Mouse (Mus musculus): ENCODE measurements around the gene Fras1.

The Fras1 gene

DNA sequence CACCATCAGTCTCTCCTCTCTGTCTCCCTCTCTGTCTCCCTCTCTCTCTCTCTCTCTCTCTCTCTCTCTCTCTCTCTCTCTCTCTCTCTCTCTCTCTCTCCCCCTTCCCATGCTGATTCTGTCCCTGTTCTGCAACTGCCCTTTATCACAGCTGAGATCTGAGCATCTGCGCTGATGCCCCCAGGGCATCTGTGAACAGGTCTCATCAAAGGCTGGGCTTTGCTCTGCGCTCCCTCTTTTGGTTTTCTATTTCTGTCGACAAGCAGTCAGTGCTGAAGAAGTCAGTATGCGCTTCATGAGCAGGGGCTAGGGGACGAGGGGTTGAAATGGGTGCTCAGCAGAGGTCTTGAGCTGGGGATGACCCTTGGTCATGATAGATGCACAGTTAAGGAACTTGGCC, 206.2 kb downstream of the Fras1 start:
- DNase-seq (ENCODE audit: low spot score in 2 of 2), result no peak

DNA sequence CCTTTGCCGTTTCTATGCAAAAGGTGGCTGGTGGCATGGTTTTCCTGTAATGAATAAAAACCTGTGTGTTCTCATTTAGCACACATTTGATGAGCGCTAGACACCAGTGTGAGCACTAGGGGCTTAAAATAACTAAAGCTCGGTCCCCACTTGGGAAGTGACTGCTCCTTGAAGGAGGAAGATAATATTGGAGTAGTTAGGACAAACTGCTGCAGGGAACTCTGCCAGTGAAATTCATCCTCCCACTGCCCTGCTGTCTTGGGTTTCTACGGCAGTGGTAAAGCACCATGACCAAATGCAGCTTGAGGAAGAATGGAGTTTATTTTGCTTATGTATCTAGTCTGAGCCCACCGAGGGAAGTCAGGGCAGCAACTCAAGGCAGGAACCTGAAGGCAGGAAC, 211.0 kb downstream of the Fras1 start:
- DNase-seq (ENCODE audit: low spot score in 2 of 2), result no peak

DNA sequence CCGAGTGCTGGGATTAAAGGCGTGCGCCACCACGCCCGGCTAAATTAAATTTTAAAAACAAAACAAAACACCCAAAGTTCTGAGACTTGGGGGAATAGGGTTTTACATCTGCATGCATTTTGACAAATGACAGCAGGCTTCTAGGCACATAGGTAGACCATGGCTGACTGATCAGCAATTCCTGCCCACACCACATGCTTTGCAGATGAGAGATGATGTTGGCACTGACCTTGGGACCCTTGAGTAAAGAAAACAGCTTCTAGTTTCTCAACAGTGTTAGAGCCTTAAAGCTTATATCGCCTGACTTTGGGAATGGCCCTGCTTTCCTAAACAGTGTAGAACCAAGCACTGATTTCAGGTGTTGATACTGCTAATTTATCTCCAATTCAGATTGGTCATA, 216.9 kb downstream of the Fras1 start:
- no peak for DNase-seq (ENCODE audit: low spot score in 2 of 2)

DNA sequence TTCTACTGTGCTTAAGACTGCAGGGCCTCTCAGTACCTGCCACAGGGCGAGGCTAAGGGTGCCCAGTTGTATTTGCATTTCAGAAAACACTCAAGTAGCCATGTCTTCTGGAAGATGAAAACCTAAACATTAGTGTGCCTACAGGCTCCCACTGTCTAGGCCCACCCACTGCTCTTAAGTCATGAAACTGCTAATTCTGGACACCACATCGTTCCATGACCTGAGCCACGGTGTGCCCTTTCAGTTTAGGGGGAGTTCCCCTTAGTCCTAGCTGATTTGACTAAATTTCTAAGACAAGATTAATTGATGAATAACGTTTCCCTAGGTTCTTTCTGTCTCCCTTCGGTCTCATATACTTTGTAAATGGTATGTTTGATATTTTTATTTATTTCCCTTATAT, 222.0 kb downstream of the Fras1 start:
- no peak for DNase-seq (ENCODE audit: low spot score in 2 of 2)

DNA sequence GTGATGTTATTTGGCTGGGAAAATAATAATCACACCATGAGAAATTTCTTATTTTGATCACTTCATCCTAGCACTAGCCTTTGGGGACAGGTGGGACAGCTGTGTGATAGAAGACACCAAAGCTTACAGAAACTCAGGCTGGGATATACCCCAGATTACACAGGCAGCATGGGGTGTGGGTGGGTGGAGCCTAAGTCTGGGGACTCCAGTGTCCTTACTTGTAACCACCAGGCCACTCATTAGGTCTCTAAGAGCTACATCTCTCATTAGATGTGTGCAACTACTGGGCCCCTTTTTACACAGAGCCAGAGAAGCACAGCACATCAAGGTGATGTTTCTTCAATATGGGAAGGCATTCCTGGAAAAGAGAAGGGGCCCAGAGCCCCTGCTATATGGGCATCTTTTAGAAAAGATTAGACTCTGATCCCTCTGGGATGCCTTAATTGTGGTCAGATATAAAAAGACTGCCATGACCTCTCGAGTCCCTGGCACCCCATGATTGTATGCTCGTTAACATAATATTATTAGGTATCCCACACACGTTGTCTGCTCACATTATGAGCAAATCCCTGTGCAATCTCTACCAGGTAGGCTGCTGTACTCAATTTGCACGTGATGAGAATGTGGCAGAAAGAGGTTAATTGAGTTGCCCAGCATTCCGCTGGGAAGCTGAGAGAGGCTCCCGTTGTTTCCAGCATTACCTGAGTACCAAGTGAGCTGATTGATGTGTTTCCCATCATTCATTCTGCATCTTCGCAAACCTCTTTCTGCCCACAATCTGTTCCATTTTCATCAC, 230.4 kb downstream of the Fras1 start:
- DNase-seq (ENCODE audit: low spot score in 2 of 2), result no peak

DNA sequence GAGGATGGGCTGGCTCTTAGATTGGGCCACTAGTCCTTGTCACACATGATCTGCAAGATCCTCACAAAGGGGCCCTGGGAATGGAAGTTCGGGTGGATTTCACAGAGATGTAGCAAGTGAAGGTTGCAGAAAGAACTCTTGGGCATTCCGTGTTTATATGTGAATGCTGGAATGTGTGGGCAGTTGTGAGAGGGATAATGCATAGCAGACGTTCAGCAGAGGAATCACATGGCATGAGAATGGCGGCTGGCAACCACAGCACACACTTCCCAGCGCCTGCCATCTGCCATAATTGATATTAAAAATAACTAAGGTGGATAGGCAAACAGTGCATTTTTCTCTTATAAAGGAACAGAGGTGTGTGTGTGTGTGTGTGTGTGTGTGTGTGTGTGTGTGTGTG, 234.3 kb downstream of the Fras1 start:
- no peak for DNase-seq (ENCODE audit: low spot score in 2 of 2)

DNA sequence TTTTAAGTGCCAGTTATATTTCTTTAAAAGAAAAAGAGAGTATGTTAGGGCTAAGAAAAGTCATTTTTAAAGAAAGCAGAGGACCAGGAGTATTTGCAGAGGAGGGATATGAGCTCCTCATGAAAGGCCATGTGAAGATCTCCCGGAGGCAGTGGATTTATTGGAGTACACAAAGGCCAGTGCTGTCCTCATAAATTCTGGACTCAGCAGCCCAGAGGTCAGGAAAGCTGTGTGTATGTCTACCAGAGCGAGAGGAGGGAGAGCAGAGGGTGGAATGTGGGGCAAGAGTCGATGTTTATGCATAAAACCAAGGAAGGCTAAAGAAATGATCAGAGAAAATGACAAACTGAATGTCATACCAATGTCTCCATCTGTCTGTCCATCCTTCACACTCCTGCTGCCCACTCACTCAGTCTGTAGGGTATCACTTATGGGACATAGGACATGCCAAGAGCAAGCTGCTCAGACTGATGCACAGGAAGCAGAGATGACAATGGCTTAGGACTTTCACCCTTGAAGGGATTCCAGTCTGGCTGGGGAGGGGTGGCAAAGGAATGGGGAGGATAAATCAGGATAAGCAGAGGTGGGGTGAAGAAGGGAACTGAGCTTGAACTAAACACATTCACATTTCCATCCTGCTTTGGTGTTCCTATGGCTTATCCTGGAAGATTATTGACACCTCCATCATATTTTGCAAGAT, 235.0 kb downstream of the Fras1 start:
- DNase-seq (ENCODE audit: low spot score in 2 of 2), result no peak

DNA sequence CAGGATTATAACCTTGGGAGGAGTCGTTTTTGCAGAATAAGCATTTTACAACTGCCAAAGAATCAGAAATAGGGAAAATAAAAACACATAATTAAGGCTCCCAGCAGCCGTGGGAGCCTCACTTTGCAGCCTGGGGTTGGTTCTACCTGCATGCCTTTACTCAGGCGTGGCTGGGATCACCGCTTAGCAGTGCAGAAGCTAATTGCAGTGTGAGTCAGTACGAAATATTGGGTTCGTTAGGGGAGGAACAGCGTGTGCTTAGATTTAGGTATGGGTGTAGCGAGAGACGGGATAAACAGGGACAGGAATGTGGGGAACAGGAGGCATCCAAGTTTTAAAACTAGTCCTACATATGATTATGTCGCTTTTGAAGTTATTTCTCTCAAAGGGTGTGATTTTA, 238.3 kb downstream of the Fras1 start:
- DNase-seq (ENCODE audit: low spot score in 2 of 2), result no peak

DNA sequence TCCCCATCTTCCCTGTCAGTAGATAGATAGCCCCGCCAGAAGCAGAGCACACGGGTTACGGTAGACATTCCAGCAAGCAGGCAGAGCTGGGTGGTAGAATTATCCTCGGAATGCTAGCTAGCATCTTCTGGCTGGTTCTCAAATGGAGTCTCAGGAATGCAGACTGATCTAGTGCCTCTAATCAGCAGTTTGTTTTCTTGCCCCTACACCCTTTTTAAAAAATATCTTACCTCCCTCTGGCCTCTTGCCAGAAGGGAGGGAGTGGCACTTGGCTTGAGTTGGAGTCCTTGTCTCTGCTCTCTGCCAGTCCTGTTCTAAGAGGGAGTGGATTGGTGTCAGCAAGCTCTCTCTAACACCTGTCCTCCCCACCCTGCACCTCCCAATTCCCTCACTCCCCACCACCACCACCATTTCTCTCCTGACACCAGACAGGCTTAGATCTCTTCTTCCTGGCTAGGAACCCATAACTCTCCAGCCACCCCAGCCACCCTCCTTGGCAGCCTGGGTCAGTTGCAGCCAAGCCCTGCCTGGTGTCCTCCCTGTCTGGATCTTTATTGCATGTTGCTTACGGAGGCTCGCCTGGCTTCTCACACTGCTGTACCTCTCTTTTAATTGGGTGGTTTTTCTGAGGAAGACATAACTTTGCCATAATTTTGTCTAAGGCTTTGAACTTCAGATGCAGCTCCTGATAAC, 243.3 kb downstream of the Fras1 start:
- peak; percentile 11 to 16 for DNase-seq (ENCODE audit: low spot score in 2 of 2)

DNA sequence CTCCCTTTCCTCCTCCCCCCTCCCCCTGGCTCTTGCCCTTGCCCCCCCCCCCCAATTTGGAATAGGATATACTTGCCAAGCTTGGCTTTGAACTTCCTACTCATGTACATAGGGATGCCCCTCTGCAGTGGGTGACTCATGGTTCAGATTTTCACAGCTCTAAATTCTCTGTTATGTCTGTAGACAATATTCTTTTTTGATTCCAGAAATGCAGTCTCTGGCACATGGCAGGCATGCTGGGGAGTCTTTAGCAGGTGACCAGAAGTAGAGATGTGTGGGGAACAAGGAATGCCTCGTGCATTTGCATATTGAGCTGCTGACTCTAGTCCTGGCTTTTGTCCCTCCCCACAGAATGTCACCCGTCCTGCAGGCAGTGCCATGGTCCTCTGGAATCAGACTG, 244.3 kb downstream of the Fras1 start:
- DNase-seq (ENCODE audit: low spot score in 2 of 2), result no peak

DNA sequence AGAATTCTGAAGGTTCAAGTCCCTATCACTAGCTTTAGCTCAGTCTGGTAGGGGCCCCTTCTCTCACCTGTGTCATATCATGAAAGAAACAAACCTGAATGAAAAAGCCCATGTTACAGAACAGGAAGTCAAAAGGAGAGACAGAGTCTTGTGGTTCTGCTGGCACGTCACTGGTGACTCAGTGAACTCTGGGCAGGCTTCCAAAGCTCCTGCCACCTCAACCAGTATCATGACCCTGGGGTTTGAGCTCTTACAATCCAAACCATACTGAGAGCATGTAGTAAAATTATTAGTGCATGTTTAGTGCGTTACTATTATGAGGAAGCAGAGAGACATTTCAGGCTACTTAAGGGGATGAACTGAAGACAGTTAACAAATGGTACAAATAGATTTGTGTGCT, 246.5 kb downstream of the Fras1 start:
- peak; percentile 31 to 43 for DNase-seq (ENCODE audit: low spot score in 2 of 2)

DNA sequence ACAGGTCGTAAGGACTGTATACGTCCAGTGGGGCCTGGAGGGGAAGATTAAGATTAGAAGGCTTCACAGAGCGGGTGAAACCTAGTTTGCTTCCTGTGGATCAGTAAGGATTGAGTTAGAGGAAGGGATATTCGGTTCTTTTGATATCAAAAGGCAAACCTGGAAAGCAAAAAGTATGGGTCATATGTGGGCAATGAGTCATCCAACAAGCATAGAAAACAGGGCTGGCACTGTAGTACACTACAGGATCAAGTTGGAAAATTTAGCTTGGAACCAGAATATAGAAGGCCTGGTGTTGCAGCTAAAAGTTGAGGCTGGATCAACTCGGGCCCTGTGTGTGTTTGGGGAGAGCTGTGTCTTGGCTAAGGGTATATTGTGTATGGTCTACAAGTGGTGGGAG, 246.9 kb downstream of the Fras1 start:
- DNase-seq (ENCODE audit: low spot score in 2 of 2), result no peak

DNA sequence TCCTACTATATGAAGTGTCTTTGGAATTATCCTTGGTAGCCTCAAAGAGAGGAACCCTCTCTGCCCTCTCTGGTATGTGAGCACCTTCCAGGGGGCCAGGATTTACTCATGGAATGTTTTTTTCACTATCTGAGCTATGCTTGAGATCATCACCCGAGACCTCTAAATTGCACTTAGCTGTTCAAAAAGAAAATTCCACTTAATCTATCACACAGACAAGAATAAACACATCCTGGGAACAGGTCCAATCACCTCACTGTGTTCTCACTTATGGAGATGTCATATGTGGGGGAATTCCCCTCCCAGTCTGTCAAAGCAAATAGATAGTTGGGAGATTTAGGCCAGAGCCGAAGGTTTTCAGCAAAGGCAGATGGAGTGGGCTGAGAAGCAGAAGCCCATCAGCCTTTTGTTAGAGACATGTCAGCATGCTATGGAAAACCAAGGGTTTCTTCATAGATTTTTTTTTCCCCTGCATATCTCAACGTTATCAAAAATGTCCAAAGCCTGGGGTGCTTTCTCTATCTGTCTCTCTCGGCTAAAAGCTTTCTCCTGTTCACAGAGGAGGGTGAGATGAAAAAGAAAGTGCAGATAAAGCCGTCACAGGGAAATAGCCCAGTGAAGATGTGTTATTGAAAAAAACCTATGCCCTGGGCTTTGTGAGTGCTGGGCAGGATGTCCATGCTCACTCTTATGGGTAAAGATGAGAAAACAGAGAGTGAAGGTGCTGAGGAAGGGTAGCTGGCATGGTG, 249.0 kb downstream of the Fras1 start:
- DNase-seq (ENCODE audit: low spot score in 2 of 2), result no peak

DNA sequence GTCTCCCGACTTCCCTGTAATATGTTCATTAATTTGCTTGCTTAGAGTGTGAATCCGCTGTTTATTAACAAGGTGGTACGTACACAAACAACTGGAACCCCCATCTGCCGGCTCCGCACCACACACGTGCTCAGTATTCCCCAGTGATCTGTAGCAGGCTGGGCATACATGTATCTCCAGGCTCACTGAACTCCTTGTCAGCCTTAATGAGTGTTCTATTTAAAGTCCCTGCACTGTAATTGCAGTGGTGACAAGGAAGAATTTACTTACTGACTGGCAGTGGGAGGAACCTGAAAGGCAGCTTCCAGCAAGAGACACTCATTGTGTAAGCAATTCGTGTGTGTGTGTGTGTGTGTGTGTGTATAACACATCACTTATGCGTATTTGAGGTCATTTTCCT, 256.1 kb downstream of the Fras1 start:
- no peak for DNase-seq (ENCODE audit: low spot score in 2 of 2)

DNA sequence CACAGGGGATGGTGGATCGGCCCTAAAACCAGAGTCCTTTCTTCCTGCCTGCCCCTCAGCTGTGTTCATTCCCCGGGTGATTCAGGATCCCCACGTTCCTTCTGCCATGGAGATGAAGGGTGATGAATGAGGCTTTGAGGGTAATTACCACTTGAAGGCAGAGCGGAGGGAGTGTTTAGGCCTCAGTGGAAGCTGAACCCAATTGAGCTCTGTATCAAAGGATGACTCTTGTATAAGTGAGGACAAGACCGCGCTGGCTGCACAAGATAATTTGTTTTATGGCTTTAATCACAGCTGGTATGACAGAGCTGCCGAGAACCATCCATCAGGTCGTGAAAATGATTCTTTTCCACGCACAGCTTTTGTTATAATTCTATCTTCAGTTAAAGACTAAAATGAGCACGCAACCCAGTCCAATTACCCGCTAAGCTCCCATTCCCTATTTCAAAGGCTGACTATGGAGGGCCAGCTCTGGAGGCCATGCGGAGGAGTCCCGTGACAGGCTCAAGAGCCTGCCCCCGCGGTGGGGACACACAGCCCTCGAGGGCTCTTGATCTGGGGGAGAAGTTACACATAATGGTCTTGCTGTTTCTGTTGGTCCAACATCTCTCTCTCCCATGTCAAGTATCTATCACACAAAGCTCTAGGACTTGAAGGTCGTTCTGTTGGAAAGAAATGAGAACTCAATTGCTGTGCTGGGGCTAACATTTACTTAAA, 261.5 kb downstream of the Fras1 start:
- no peak for DNase-seq (ENCODE audit: low spot score in 2 of 2)

DNA sequence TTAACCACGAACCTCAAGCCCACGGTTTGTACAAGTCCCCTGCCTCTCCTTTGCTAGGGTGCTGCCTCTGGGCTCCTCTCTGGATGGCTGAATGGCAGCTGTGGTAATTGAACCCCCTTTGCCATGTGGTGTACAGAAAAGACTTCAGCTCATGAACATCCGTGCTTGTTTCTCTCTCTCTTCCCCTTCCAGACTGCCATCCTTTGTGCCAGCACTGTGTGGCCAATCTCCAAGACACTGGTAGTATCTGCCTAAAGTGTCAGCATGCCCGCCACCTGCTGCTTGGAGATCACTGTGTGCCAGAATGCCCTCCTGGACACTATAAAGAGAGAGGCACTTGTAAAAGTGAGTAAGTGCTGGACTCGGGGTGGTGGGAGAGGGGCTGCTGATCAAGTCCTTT, 262.1 kb downstream of the Fras1 start:
- DNase-seq (ENCODE audit: low spot score in 2 of 2), result no peak

DNA sequence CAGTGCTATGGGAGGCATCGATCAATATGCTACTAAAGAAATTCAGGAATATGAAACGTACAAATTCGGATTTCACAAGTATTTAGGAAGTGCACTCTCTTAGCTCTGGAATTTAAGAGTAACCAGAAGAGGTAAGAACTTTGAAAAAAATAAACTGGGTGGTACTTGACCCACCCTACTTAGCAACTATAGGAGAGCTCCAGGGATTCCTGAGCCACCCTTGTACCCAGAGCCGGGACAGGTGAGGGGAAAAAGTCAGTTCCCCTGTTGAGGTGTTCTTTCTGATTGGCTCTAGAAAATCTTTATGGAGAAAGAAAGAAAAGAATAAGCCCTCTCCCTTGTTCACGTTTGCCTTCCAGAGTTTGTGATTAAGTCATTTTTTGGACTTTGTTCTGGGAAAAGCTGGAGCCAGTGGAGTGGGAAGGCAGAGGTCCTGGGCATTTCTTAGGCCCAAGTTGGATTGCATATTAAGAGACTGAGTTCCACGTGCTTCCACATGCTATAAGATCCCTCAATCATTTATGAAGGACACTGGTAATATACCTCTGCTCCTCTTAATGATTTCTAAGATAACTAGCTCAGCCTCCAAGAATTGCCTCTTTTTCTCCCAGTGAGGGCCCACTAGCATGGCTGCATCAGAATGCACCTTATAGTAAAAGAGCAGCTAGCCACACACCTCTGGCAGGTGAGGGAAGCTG, 265.6 kb downstream of the Fras1 start:
- DNase-seq (ENCODE audit: low spot score in 2 of 2), result no peak

DNA sequence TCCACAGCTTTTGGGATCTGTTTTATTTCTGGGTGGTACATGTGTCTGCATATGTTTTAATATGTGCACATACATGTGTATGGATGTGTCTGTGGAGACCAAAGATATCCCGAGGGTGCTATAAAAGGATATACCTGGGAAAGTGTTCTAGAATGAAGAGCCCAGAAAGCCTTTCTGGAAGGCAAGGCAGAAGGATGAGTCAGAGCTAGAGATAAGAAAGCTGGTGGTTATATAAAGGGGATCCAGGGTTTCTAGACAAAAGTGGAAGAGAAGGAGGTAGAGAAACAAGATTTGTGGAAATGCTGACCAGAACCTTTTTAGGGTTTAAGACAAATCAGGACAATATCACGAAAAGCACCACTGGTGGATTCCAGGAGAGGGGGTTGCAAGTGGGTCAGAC, 267.5 kb downstream of the Fras1 start:
- DNase-seq (ENCODE audit: low spot score in 2 of 2), result no peak

DNA sequence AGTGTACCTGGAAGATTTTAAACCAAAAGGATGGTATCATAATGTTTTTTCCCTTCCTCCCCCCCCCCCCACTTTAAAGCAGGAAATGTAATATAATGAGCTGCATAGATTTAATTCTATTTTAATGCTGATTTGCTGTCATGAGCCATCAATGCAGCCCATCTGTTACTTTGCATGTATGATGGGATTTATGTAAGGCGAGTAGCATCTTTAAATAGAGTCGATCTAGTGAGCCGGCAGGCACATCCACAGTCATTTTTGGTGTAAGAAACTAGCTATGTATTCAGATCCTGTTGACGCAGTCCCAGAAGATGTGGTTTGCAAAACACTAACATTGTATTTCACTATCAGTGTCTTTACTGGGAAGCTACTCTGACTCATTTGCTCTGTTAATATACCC, 301.9 kb downstream of the Fras1 start:
- no peak for DNase-seq (ENCODE audit: low spot score in 2 of 2)

DNA sequence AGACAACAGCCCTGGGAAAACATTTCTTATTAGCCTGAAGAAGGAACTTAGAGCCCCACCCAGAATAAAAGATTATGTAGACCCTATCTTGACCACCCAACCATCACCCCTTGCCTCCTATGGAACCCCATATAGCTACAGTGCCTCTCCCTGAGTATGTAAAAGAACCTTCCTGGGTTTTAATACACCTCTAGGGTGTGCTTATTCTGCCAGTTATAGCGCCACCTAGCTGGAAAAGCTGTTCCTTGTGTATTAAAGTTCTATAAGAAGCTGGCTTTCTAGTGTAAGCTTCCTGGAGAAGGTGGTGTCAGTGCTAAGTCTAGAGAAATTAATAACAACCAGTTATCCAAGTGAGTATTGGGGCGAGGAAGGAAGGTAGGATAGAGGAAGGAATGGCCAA, 303.7 kb downstream of the Fras1 start:
- DNase-seq (ENCODE audit: low spot score in 2 of 2), result peak; percentile 7

DNA sequence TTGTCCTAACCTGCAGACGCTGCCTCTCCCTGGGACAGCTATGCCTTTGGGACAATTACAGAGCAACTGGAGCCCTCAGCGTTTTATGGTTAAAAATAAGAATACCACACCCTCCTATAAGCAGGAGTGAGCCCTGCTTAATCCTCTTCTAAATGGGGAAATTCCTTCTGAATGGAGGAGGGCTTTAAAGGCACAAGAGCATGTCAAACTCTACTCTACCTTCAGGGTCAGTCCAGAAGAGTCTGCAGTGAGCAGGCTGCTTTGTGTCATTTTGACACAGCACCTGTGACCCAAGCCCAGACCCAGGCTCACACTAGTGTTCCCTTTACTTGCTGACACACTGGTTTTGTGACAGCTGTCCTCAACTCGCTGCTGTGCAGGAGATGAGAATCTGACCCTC, 307.3 kb downstream of the Fras1 start:
- no peak for DNase-seq (ENCODE audit: low spot score in 2 of 2)

All from urinary bladder, postnatal 36 days (tissue).